Mouse (Mus musculus) kidney, adult 2 months (tissue): ENCODE results near the gene Nrxn3. TPM values are rescaled to one million over a fixed set of nuclear protein-coding genes. Genes with fewer than 3 reads are reported as not detected.

Experiments used
- DNase-seq: peaks from one replicate; pipeline ENCODE4 v3.0.0; 2021
- H3K27ac ChIP-seq: fragments of 200-500 bp; 2 replicates; pipeline ENCODE4 v1.5.1; 2012; ENCODE audit warnings: low read depth, low read length, control low read depth, inconsistent platforms; ENCODE audit not compliant: insufficient read depth
- H3K27me3 ChIP-seq: fragments of 200-500 bp; replicated peaks from 2 replicates; pipeline ENCODE4 v1.6.1; 2012; ENCODE audit warnings: mild to moderate bottlenecking, moderate library complexity, low read length, inconsistent platforms; ENCODE audit not compliant: control insufficient read depth, insufficient read depth
- H3K36me3 ChIP-seq: fragments of 200-500 bp; 2 replicates; pipeline ENCODE4 v1.6.1; 2012; ENCODE audit warnings: mild to moderate bottlenecking, moderate library complexity, low read length, inconsistent platforms; ENCODE audit not compliant: control insufficient read depth, insufficient read depth
- H3K4me1 ChIP-seq: fragments of 200-500 bp; 2 replicates; pipeline ENCODE4 v1.6.1; 2011; ENCODE audit warnings: low read length; ENCODE audit not compliant: control insufficient read depth, insufficient read depth
- H3K4me3 ChIP-seq: fragments of 200-500 bp; 2 replicates; pipeline ENCODE4 v1.5.1; 2011; ENCODE audit warnings: mild to moderate bottlenecking, low read depth, low read length, control low read depth; ENCODE audit not compliant: insufficient read depth
- CTCF ChIP-seq: fragments of 200-500 bp; conservative IDR thresholded peaks from 2 replicates; pipeline ENCODE4 v1.5.1; 2011; ENCODE audit warnings: low read depth, mild to moderate bottlenecking, control low read depth, low read length, moderate library complexity, mixed read lengths; ENCODE audit not compliant: insufficient read depth, insufficient read length
- POLR2A ChIP-seq: fragments of 200-500 bp; IDR thresholded peaks from one replicate; pipeline ENCODE4 v1.6.1; 2011; ENCODE audit warnings: low read depth, low read length, control low read depth
- WGBS: fragments of 180-500 bp; shearing (Covaris S2); methylation state at CpG from one replicate; pipeline ENCODE4 v1.1.7; 2018; 5-methylcytosine and 5-hydroxymethylcytosine counted together
- polyA plus RNA-seq: library from polyadenylated mRNA; depleted of rRNA; stranded (reverse); fragments of >200 nt; gene quantifications from 2 replicates; pipeline ENCODE4 v1.2.3, GENCODE M21; 2012

Gene Nrxn3
- polyA plus RNA-seq, 1 experiment, result 0.39 TPM

DNA sequence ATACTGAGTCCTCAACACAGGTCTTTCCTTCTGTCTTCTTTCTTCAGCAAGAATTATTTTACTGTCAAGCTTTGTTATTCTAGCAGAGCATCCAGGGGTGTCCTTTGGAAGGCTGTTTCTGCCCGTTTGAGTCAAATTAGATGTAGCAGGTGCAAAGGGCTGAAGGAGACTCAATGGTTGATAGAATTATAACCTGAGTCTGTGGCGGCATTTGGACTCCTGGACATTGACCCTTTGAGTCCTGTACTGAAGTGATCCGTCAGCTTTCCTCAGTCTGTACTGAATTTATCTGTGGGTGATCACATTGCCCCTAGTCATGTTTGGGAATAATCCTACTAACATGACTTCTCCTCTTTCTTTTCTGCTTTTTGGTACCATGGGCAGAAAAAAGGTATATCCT, 234.8 kb downstream of the Nrxn3 start:
- no peak for TF ChIP-seq POLR2A
- TF ChIP-seq CTCF, result no peak
- H3K4me3 ChIP-seq, result no peak overlapping the region
- DNase-seq, result peak; percentile 82
- WGBS, result 50% methylated on average over 3 of the region's 3 CpGs
- no peaks in the 10 kb centered on the region for H3K27me3 ChIP-seq
- no peaks in the 10 kb centered on the region for H3K4me1 ChIP-seq
- no peak overlapping the region for H3K27ac ChIP-seq
- H3K36me3 ChIP-seq, result no peaks in the 10 kb centered on the region

DNA sequence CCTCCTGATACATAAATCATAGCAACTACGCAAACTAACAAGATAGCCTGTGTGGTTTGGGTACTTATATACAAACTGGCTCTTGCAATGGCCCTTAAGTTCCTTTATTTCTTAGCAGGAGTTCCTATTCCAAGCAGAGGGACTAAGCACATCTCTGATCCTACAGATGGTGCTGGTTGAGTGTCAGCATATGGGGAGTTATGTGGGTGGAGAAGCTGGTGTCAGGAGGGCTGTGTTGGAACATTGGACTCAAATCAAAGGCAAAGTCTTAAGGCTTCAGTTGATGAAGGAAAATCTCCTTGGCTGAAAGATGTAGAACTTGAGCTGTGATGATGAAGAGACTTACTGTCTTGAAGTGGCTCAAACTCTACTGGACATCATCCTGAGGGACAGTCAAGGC, 238.1 kb downstream of the Nrxn3 start:
- WGBS, result 91% methylated on average over 1 of the region's 1 CpGs

DNA sequence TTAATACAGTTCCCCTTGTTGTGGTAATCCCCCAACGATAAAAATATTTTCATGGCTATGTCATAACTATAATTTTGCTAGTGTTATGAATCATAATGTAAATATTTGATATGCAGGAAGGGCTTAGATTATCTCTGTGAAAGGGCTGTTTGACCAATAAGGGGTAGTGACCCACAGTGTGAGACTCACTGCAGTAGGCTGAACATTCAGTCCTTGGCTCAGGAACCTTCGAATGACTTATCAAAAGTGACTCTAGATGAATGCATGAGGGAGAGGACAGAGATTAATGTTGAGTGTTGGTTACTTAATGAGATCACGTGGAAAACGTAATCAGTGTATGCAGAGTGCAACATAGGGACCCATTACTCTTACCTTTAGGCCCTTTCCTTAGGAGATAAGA, 243.7 kb downstream of the Nrxn3 start:
- no peak for DNase-seq
- H3K4me1 ChIP-seq, result no peaks in the 10 kb centered on the region
- H3K36me3 ChIP-seq, result no peaks in the 10 kb centered on the region
- no peak overlapping the region for H3K4me3 ChIP-seq
- no peaks in the 10 kb centered on the region for H3K27me3 ChIP-seq
- TF ChIP-seq CTCF, result no peak
- WGBS, result 88% methylated on average over 4 of the region's 4 CpGs
- no peak overlapping the region for H3K27ac ChIP-seq

More for the DNA sequence above, 238.1 kb downstream of the Nrxn3 start:
- H3K4me3 ChIP-seq, result no peak overlapping the region
- TF ChIP-seq POLR2A (no peak), CTCF (no peak)
- no peaks in the 10 kb centered on the region for H3K4me1 ChIP-seq
- H3K36me3 ChIP-seq, result no peaks in the 10 kb centered on the region
- DNase-seq, result no peak
- no peaks in the 10 kb centered on the region for H3K27me3 ChIP-seq
- H3K27ac ChIP-seq, result no peak overlapping the region

DNA sequence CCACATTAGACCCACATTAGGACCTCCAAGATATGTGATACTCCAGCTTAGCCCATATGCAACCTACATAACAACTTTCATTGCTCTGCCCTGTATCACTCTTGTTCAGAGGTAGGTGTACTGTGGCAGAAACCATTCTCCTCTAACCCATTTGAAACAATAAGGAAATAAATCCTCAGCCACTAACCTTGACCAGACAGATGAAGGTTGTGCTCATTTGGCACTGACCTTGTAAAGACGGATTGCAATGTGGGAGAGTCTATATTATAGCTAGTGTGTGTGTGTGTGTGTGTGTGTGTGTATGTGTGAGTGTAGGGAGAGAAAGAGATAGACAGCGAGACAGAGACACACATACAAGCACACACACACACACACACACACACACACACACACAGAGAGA, 253.9 kb downstream of the Nrxn3 start:
- TF ChIP-seq CTCF, result no peak
- TF ChIP-seq POLR2A, result no peak
- Histone ChIP-seq H3K36me3 (no peaks in the 10 kb centered on the region), H3K27me3 (no peaks in the 10 kb centered on the region), H3K27ac (no peak overlapping the region), H3K4me1 (no peaks in the 10 kb centered on the region), H3K4me3 (no peak overlapping the region)
- WGBS, result 61% methylated on average over 2 of the region's 2 CpGs
- DNase-seq, result no peak

DNA sequence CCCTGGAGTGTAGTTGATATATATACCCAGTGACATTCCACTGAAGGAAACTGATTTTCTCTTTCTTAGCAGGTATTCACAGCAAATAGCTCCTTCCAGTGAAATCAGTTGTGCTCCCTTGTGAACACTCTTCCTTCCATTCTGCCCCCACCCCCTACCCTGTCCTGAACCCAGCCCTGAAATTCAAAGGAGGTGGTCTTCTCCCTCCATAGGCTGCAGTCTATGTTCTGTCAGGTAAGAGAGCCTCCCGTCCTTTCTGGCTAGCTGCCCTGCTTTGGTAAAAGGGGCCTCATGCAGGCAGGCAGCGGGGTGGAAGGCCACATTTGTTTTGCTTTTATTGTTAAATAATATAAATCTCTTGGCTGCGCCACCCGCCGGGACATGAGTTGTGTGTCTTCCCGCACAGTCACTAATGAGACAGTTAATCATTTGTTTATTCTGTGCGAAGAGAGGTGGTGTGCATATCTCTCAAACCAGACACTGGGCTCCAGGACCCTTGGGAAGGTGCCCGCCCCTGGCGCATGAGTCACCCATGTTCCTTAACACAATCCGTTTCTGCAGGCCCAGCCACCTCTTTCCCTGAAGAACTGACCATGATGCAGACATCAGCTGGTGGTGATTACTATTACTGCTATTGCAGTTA, 261.1 kb downstream of the Nrxn3 start:
- DNase-seq, result peak; percentile 4
- no peak overlapping the region for H3K27ac ChIP-seq
- H3K4me1 ChIP-seq, result no peaks in the 10 kb centered on the region
- H3K4me3 ChIP-seq, result no peak overlapping the region
- TF ChIP-seq POLR2A, result no peak
- no peak for TF ChIP-seq CTCF
- WGBS, result 34% methylated on average over 10 of the region's 10 CpGs
- no peaks in the 10 kb centered on the region for H3K36me3 ChIP-seq
- H3K27me3 ChIP-seq, result 0 out of 2 replicates have a peak, but pooled peaks cover 2% of the 10 kb centered on the region

DNA sequence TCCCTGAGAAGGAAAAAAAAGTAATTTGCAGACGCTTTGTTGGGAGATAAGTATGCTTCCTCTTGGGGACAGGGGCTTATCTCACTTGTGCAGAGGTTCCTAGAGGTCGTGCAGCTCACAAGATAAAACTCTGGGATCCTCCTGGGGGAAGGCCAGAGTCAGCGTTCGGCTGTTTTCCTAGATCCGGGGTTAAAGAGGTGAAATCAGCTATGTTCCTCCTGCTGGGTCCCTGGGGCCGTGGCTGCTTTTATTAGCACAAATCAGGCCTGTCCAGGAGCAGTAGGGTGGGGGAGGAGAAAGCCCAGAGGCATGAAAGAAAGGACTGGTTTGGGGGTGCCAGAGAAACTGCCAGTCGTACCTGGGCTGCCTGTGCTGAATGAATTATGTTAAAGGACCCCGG, 261.7 kb downstream of the Nrxn3 start:
- Histone ChIP-seq H3K4me3 (no peak overlapping the region), H3K27me3 (0 out of 2 replicates have a peak, but pooled peaks cover 2% of the 10 kb centered on the region), H3K27ac (no peak overlapping the region), H3K36me3 (no peaks in the 10 kb centered on the region), H3K4me1 (no peaks in the 10 kb centered on the region)
- TF ChIP-seq CTCF (no peak), POLR2A (no peak)
- WGBS, result 15% methylated on average over 8 of the region's 8 CpGs
- peak; percentile 23 for DNase-seq

DNA sequence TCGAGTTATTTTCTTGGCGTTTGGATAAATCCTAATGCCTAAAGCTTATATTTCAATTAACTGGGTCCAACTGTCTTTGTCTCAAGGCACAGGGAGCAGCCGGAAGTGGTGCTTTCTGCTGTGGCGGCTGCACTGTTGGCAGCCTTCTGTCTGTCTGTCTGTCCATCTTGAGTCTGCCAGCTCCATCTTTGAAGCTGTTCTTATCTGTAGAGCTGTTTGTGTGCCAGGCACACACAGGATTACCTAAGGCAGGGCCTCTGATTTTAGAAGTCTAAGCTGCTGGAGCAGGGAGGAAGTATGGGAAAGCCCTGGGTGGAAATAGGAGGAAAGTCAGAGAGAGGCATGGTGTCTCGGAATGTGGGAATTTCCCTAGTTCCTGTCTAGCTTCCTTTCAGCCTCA, 262.1 kb downstream of the Nrxn3 start:
- Histone ChIP-seq H3K27ac (no peak overlapping the region), H3K4me3 (no peak overlapping the region), H3K4me1 (no peaks in the 10 kb centered on the region), H3K27me3 (0 out of 2 replicates have a peak, but pooled peaks cover 2% of the 10 kb centered on the region), H3K36me3 (no peaks in the 10 kb centered on the region)
- TF ChIP-seq CTCF (no peak), POLR2A (no peak)
- no peak for DNase-seq
- WGBS, result 27% methylated on average over 5 of the region's 5 CpGs
